Comparison of ENCODE assay signal across 8 mouse cellular contexts in the genomic region with DNA sequence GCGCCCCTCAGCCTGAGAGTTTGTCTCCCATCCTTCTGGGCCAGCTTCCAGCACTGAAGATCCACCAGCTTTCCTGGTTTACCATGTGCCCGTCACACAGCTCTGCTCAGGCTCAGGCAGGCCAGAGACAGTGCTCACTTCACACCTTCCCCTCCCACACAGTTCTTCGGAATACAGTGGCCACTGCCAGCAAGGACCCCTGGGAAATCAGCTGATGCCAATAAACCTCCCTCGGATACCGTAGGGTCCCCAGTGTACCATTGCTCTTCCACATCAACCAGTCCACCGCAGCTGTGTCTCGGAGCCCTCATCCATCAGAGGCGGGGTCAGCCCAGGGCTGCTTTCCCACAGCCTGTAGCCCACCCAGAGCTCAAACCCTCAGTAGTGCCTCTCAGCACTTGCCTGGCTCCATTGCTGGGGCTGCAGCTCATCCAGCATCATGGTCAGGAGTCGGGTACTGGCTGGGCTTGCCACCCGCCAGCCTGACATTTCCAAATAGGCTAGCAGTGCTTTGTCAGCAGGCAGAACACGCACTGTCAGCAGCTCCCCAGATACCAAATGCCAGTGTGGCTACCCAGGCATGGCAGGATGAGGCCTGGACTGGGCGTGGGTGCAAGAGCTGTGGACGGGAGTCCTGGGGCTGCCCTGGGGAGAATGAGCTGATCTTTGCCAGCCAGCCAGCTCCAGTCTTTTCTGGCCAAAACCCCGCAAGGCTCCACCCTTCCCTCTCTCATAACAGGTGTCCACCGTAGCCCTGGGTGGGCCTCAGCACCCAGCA. TPM values are rescaled to one million over a fixed set of nuclear protein-coding genes. Genes with fewer than 3 reads are reported as not detected.
DNase-seq lines count a peak whose midpoint lies in the region; ATAC-seq and TF ChIP-seq lines count a peak whose summit lies in the region.

No protein-coding gene starts in this region.

- intact Hi-C loops in gastrocnemius, adult 2 months (cut with DNase I) = no loop called here

- no peak overlapping the region; the same call in 1 of the 2 replicates for H3K4me2 ChIP-seq in intestine, postnatal 0 days (replicated peaks; ENCODE audit: low read depth)
- no peak overlapping the region for H3K4me2 ChIP-seq in midbrain, embryonic 15.5 days

- H3K36me3 ChIP-seq in intestine, postnatal 0 days (ENCODE audit: control insufficient read depth, insufficient read depth) = no peaks in the 10 kb centered on the region
- no peaks in the 10 kb centered on the region for H3K36me3 ChIP-seq in midbrain, embryonic 15.5 days (replicated peaks)

- peak overlapping the region; percentile 68 for H3K4me3 ChIP-seq in gastrocnemius, adult 2 months
- no peak overlapping the region for H3K4me3 ChIP-seq in intestine, postnatal 0 days (ENCODE audit: low read depth, low read length)
- no peak overlapping the region for H3K4me3 ChIP-seq in midbrain, embryonic 15.5 days

- 64% methylated on average over 15 of the region's 15 CpGs for WGBS in intestine, postnatal 0 days
- 60% methylated on average over 15 of the region's 15 CpGs for WGBS in midbrain, embryonic 15.5 days

- H3K27me3 ChIP-seq in intestine, postnatal 0 days (replicated peaks; ENCODE audit: control insufficient read depth, insufficient read depth, low read length) = no peaks in the 10 kb centered on the region
- H3K27me3 ChIP-seq in midbrain, embryonic 15.5 days (replicated peaks) = no peaks in the 10 kb centered on the region

- ATAC-seq in intestine, postnatal 0 days = peak; percentile 48
- peak; percentile 15; the same call in 1 of the 2 replicates for ATAC-seq in midbrain, embryonic 15.5 days (replicated peaks)
- no peak for ATAC-seq in activated CD4-positive, CD25-positive, alpha-beta regulatory T cell, adult 4 months

- no peak overlapping the region for H3K9ac ChIP-seq in intestine, postnatal 0 days (ENCODE audit: low read depth, low read length)
- H3K9ac ChIP-seq in midbrain, embryonic 15.5 days = no peak overlapping the region

- H3K27ac ChIP-seq in gastrocnemius, adult 2 months = peak overlapping the region; percentile 90
- H3K27ac ChIP-seq in intestine, postnatal 0 days (ENCODE audit: low read depth, low read length) = peak overlapping the region; percentile 47; the same call in 1 of the 2 replicates
- H3K27ac ChIP-seq in midbrain, embryonic 15.5 days = no peak overlapping the region

- no peaks in the 10 kb centered on the region for H3K9me3 ChIP-seq in intestine, postnatal 0 days (ENCODE audit: control insufficient read depth)
- no peaks in the 10 kb centered on the region for H3K9me3 ChIP-seq in midbrain, embryonic 15.5 days

- DNase-seq in gastrocnemius, adult 2 months = peak; percentile 83
- no peak for DNase-seq in gastrocnemius, postnatal 4 days (ENCODE audit: low spot score in 2 of 2)
- peak; percentile 57 for DNase-seq in embryo, embryonic 11 days
- DNase-seq in cerebellum, adult 18-20 months = no peak
- DNase-seq in frontal cortex, postnatal 10 days (ENCODE audit: low spot score in 2 of 2) = no peak

- peaks cover 7% of the 10 kb centered on the region; the same call in 1 of the 2 replicates for H3K4me1 ChIP-seq in intestine, postnatal 0 days (replicated peaks; ENCODE audit: control insufficient read depth, insufficient read depth, low read length)
- peaks cover 27% of the 10 kb centered on the region for H3K4me1 ChIP-seq in midbrain, embryonic 15.5 days

- TF ChIP-seq CTCF in gastrocnemius, adult 2 months (IDR thresholded peaks at IDR 0.05) = no peak
- no peak for TF ChIP-seq CTCF in intestine, postnatal 0 days (IDR thresholded peaks at IDR 0.05; ENCODE audit: low read depth)

RNA-seq across cellular contexts. Expression of gene Ccdc188, which starts 23.3 kb away (rescaled TPM):
- not detected for total RNA-seq in gastrocnemius, adult 2 months (2021)
- total RNA-seq in gastrocnemius, postnatal 4 days (2021) = not detected
- not detected in 2 replicates for polyA plus RNA-seq in intestine, postnatal 0 days (2015; fragmentation: Nextera tagmentation; extraction: Ambion mirVana)
- 0.14 TPM in 1 of 2 replicates, not detected in the other for polyA plus RNA-seq in midbrain, embryonic 15.5 days (2015; fragmentation: Nextera tagmentation; extraction: Ambion mirVana)
- not detected for polyA plus RNA-seq in activated CD4-positive, CD25-positive, alpha-beta regulatory T cell, adult 4 months (2017; shearing (Covaris generic))

RNA-seq across cellular contexts. Expression of gene Zdhhc8, which starts 40.5 kb away (rescaled TPM):
- 10 to 100 TPM; 21.6 to 28.7 TPM for total RNA-seq in gastrocnemius, adult 2 months (2021)
- total RNA-seq in gastrocnemius, postnatal 4 days (2021) = 10 to 100 TPM; 37.7 to 42.1 TPM
- 4.3 and 5.0 TPM in 2 replicates for polyA plus RNA-seq in intestine, postnatal 0 days (2015; fragmentation: Nextera tagmentation; extraction: Ambion mirVana)
- 15.4 and 19.9 TPM in 2 replicates for polyA plus RNA-seq in midbrain, embryonic 15.5 days (2015; fragmentation: Nextera tagmentation; extraction: Ambion mirVana)
- 1 to 10 TPM; 1.7 to 2.7 TPM for polyA plus RNA-seq in activated CD4-positive, CD25-positive, alpha-beta regulatory T cell, adult 4 months (2017; shearing (Covaris generic))

RNA-seq across cellular contexts. Expression of gene Trmt2a, which starts 54.1 kb away (rescaled TPM):
- total RNA-seq in gastrocnemius, adult 2 months (2021) = 10 to 100 TPM in 1 of 2 experiments, 1 to 10 TPM in 1; 9.7 to 12.0 TPM
- 10 to 100 TPM; 31.6 to 37.2 TPM for total RNA-seq in gastrocnemius, postnatal 4 days (2021)
- polyA plus RNA-seq in intestine, postnatal 0 days (2015; fragmentation: Nextera tagmentation; extraction: Ambion mirVana) = 26.1 and 28.7 TPM in 2 replicates
- polyA plus RNA-seq in midbrain, embryonic 15.5 days (2015; fragmentation: Nextera tagmentation; extraction: Ambion mirVana) = 107 and 122 TPM in 2 replicates
- polyA plus RNA-seq in activated CD4-positive, CD25-positive, alpha-beta regulatory T cell, adult 4 months (2017; shearing (Covaris generic)) = 10 to 100 TPM; 27.7 to 46.5 TPM

RNA-seq across cellular contexts. Expression of gene Ranbp1, which starts 54.1 kb away (rescaled TPM):
- 10 to 100 TPM; 17.9 to 28.5 TPM for total RNA-seq in gastrocnemius, adult 2 months (2021)
- total RNA-seq in gastrocnemius, postnatal 4 days (2021) = 100 to 1,000 TPM; 105 to 109 TPM
- polyA plus RNA-seq in intestine, postnatal 0 days (2015; fragmentation: Nextera tagmentation; extraction: Ambion mirVana) = 229 and 231 TPM in 2 replicates
- polyA plus RNA-seq in midbrain, embryonic 15.5 days (2015; fragmentation: Nextera tagmentation; extraction: Ambion mirVana) = 334 and 360 TPM in 2 replicates
- 100 to 1,000 TPM; 186 to 213 TPM for polyA plus RNA-seq in activated CD4-positive, CD25-positive, alpha-beta regulatory T cell, adult 4 months (2017; shearing (Covaris generic))

Comparison
In these comparisons a context has a peak if more than half of its experiments do, and no peak if none do; other contexts are left out.
1. DNase-seq: peak in gastrocnemius, adult 2 months (single experiment) and embryo, embryonic 11 days (single experiment); none in gastrocnemius, postnatal 4 days (0 of 2), cerebellum, adult 18-20 months (0 of 2) and frontal cortex, postnatal 10 days (0 of 2).